Mouse (Mus musculus) thymus, adult 2 months (tissue): ENCODE data around the gene Ensa.
"Not testable (repeated sequence)": the region's sequence is repeated elsewhere in the genome, so short reads cannot be mapped to it uniquely, and the experiment has no call there.

Experiments
- CTCF ChIP-seq: fragments of 200-500 bp; IDR thresholded peaks from 2 replicates; pipeline ENCODE4 v1.5.1; 2012; ENCODE audit warnings: mild to moderate bottlenecking, control low read depth, low read length, moderate library complexity, borderline replicate concordance; ENCODE audit not compliant: control insufficient read depth, poor library complexity, insufficient read depth; ENCODE audit errors: extremely low read depth
- POLR2A ChIP-seq: fragments of 200-500 bp; IDR thresholded peaks from 2 replicates; pipeline ENCODE4 v1.6.1; 2012; ENCODE audit warnings: mild to moderate bottlenecking, low read length, control low read depth, moderate library complexity; ENCODE audit not compliant: control insufficient read depth, poor library complexity, insufficient read depth; ENCODE audit errors: extremely low read depth

DNA sequence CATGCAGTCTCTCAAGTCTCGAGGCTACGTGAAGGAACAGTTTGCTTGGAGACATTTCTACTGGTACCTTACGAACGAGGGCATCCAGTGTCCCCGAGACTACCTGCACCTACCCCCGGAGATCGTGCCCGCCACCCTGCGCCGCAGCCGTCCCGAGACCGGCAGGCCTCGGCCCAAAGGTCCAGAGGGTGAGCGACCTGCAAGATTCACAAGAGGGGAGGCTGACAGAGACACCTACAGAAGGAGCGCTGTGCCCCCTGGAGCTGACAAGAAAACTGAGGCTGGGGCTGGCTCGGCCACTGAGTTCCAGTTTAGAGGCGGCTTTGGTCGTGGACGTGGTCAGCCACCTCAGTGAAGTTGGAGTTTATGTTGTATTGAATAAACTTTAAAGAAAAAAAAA lies 2.4 kb upstream of the Ensa start:
- not testable (repeated sequence) for TF ChIP-seq CTCF, POLR2A
